Mouse (Mus musculus) limb, embryonic 14.5 days (tissue): ENCODE data around the gene Eif5a2. TPM values are rescaled to one million over a fixed set of nuclear protein-coding genes. Genes with fewer than 3 reads are reported as not detected.

Source experiments
- ATAC-seq: fragments of 200-750 bp; cut with Nextera tagmentation; 2 replicates; pipeline ENCODE4 v1.8.0; 2017; ENCODE audit warnings: low read depth, moderate number of reproducible peaks, moderate TSS enrichment; ENCODE audit not compliant: low FRiP score
- DNase-seq: peaks from one replicate; pipeline ENCODE4 v3.0.0-alpha.2; 2015; ENCODE audit warnings: low spot score
- H3K27ac ChIP-seq: fragments of 300-500 bp; sonication (generic); replicated peaks from 2 replicates; pipeline ENCODE4 v1.5.1; 2014; ENCODE audit warnings: low read depth, mild to moderate bottlenecking, low read length, moderate library complexity, mixed read lengths
- H3K27me3 ChIP-seq: fragments of 300-500 bp; sonication (generic); 2 replicates; pipeline ENCODE4 v1.6.1; 2014; ENCODE audit warnings: low read length, mixed read lengths; ENCODE audit not compliant: control insufficient read depth, insufficient read depth
- H3K36me3 ChIP-seq: fragments of 300-500 bp; sonication (generic); 2 replicates; pipeline ENCODE4 v1.6.1; 2014; ENCODE audit warnings: mild to moderate bottlenecking, low read length, moderate library complexity, mixed read lengths; ENCODE audit not compliant: control insufficient read depth, insufficient read depth
- H3K4me1 ChIP-seq: fragments of 300-500 bp; sonication (generic); 2 replicates; pipeline ENCODE4 v1.6.1; 2014; ENCODE audit warnings: antibody characterized with exemption, low read length, mixed read lengths; ENCODE audit not compliant: control insufficient read depth, insufficient read depth
- H3K4me2 ChIP-seq: fragments of 300-500 bp; sonication (generic); replicated peaks from 2 replicates; pipeline ENCODE4 v1.6.1; 2014; ENCODE audit warnings: low read depth, mild to moderate bottlenecking, low read length, moderate library complexity; ENCODE audit not compliant: severe bottlenecking
- H3K4me3 ChIP-seq: fragments of 300-500 bp; sonication (generic); replicated peaks from 2 replicates; pipeline ENCODE4 v1.5.1; 2014; ENCODE audit warnings: low read length
- H3K9ac ChIP-seq: fragments of 300-500 bp; sonication (generic); 2 replicates; pipeline ENCODE4 v1.6.1; 2014; ENCODE audit warnings: mild to moderate bottlenecking, low read depth, low read length, moderate library complexity; ENCODE audit not compliant: severe bottlenecking
- H3K9me3 ChIP-seq: fragments of 300-500 bp; sonication (generic); 2 replicates; pipeline ENCODE4 v1.6.1; 2016; ENCODE audit warnings: low read length; ENCODE audit not compliant: control insufficient read depth
- POLR2A ChIP-seq: fragments of 200-500 bp; IDR thresholded peaks from 2 replicates; pipeline ENCODE4 v1.8.0; 2012; ENCODE audit warnings: inconsistent platforms, mild to moderate bottlenecking, moderate library complexity, borderline replicate concordance; ENCODE audit not compliant: insufficient read depth, insufficient read length; ENCODE audit errors: extremely low read depth
- WGBS: fragments of 180-500 bp; shearing (Covaris S2); extraction: QIAGEN DNeasy Blood & Tissue Kit; methylation state at CpG from one replicate; pipeline ENCODE4 v1.1.7; 2014; 5-methylcytosine and 5-hydroxymethylcytosine counted together
- polyA plus RNA-seq, 2 experiments: library from polyadenylated mRNA; depleted of rRNA in 1 of 2; stranded (reverse) in 1 of 2; unstranded in 1 of 2; fragments of >200 nt; fragmentation: Nextera tagmentation in 1 of 2; extraction: Ambion mirVana in 1 of 2; gene quantifications; 2 replicates each; pipeline versions ENCODE4 v1.2.1 to v1.2.3; 2012 to 2014

The Eif5a2 gene
- polyA plus RNA-seq, 2 experiments = 7.2 to 9.6 TPM

DNA sequence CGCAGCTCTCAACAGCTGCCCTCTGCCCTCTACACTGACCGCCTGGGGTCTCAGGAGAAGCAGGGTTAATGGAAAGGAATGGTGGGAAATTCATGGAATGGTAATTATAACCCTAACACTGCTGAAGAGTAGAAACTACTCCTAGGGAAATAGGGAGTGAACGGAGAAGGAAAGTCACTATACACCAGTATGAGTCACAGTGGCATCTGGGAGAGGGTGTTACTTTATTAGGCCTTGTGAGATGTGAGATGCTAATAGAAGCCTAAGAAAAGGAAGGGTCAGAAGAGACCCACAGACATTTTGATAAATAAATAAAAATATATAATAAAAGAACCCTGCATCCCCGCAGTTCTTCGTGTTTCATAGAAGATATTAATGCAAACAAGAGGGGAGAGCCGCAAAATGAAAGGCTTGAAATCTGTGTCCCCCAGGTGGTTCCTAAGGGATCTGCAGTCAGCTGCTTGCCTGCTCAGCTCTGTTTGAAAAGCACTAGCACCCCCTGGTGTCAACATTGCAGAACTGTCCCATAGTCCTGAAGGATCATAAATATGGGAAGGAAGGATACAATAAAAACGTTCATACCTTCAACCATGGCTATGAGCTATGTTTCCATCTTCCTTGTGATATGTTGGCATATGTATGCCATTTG is 35.1 kb upstream of the Eif5a2 start:
- Histone ChIP-seq H3K36me3 (no peaks in the 10 kb centered on the region), H3K4me1 (no peaks in the 10 kb centered on the region), H3K4me2 (no peak overlapping the region), H3K27ac (no peak overlapping the region), H3K9me3 (no peaks in the 10 kb centered on the region), H3K4me3 (no peak overlapping the region), H3K9ac (no peak overlapping the region), H3K27me3 (no peaks in the 10 kb centered on the region)
- WGBS = 31% methylated on average over 7 of the region's 7 CpGs
- peak; percentile 91 for DNase-seq
- peak; percentile 87 for ATAC-seq
- no peak for TF ChIP-seq POLR2A

GRCm38 (mm10) chr3:28748151-28748550 is 32.9 kb upstream of the Eif5a2 start:
- DNase-seq = no peak
- WGBS = 66% methylated on average over 3 of the region's 3 CpGs
- Histone ChIP-seq H3K9ac (no peak overlapping the region), H3K36me3 (no peaks in the 10 kb centered on the region), H3K27ac (no peak overlapping the region), H3K4me2 (no peak overlapping the region), H3K4me3 (no peak overlapping the region), H3K27me3 (no peaks in the 10 kb centered on the region), H3K9me3 (no peaks in the 10 kb centered on the region), H3K4me1 (no peaks in the 10 kb centered on the region)
- no peak for TF ChIP-seq POLR2A
- ATAC-seq = no peak

GRCm38 (mm10) chr3:28748956-28749355 is 32.1 kb upstream of the Eif5a2 start:
- DNase-seq = no peak
- Histone ChIP-seq H3K4me1 (no peaks in the 10 kb centered on the region), H3K4me2 (no peak overlapping the region), H3K27me3 (no peaks in the 10 kb centered on the region), H3K4me3 (no peak overlapping the region), H3K9me3 (no peaks in the 10 kb centered on the region), H3K9ac (no peak overlapping the region), H3K27ac (no peak overlapping the region), H3K36me3 (no peaks in the 10 kb centered on the region)
- no peak for ATAC-seq
- TF ChIP-seq POLR2A = no peak

GRCm38 (mm10) chr3:28755477-28755876 is 25.6 kb upstream of the Eif5a2 start:
- Histone ChIP-seq H3K9me3 (no peaks in the 10 kb centered on the region), H3K4me2 (no peak overlapping the region), H3K4me1 (no peaks in the 10 kb centered on the region), H3K9ac (no peak overlapping the region), H3K27me3 (no peaks in the 10 kb centered on the region), H3K27ac (no peak overlapping the region), H3K4me3 (no peak overlapping the region), H3K36me3 (no peaks in the 10 kb centered on the region)
- DNase-seq = no peak
- no peak for TF ChIP-seq POLR2A
- no peak for ATAC-seq
- 74% methylated on average over 7 of the region's 7 CpGs for WGBS

- DNase-seq (no peak), ATAC-seq (no peak)
- no peaks in the 10 kb centered on the region for H3K9me3 ChIP-seq
- H3K4me3 ChIP-seq = no peak overlapping the region
- WGBS = 52% methylated on average over 8 of the region's 8 CpGs
- H3K9ac ChIP-seq = no peak overlapping the region
- H3K4me1 ChIP-seq = no peaks in the 10 kb centered on the region
- no peak for TF ChIP-seq POLR2A
- H3K4me2 ChIP-seq = no peak overlapping the region
- H3K27ac ChIP-seq = no peak overlapping the region
- no peaks in the 10 kb centered on the region for H3K27me3 ChIP-seq
- no peaks in the 10 kb centered on the region for H3K36me3 ChIP-seq
These were observed 19.8 kb upstream of the Eif5a2 start for GRCm38 (mm10) chr3:28761225-28761789.
